Mouse (Mus musculus): ENCODE data around the gene Usp39. TPM values are rescaled to one million over a fixed set of nuclear protein-coding genes. Genes with fewer than 3 reads are reported as not detected.

Usp39 gene
- polyA plus RNA-seq, 2 experiments = 39.1 to 52.2 TPM

- Histone ChIP-seq H3K9me3 (ENCODE audit: control insufficient read depth, low read length) (no peaks in the 10 kb centered on the region), H3K27me3 (ENCODE audit: control insufficient read depth, insufficient read depth, low read length) (no peaks in the 10 kb centered on the region), H3K9ac (ENCODE audit: low read depth, low read length, severe bottlenecking) (no peak overlapping the region), H3K4me3 (replicated peaks; ENCODE audit: low read length) (no peak overlapping the region), H3K27ac (replicated peaks; ENCODE audit: low read depth, low read length) (no peak overlapping the region), H3K36me3 (ENCODE audit: control insufficient read depth, insufficient read depth, low read length) (no peaks in the 10 kb centered on the region), H3K4me2 (replicated peaks; ENCODE audit: low read depth, low read length, severe bottlenecking) (no peak overlapping the region), H3K4me1 (ENCODE audit: control insufficient read depth, insufficient read depth, low read length) (no peaks in the 10 kb centered on the region)
- DNase-seq (ENCODE audit: low spot score) = no peak
- no peak for TF ChIP-seq POLR2A (IDR thresholded peaks at IDR 0.05; ENCODE audit: borderline replicate concordance, extremely low read depth, insufficient read depth, insufficient read length)
- ATAC-seq (ENCODE audit: low FRiP score, low read depth) = no peak; the same call in 1 of the 2 replicates
- WGBS = 45% methylated on average over 5 of the region's 5 CpGs
Measured at GRCm38 (mm10) chr6:72371147-72371546, 26.2 kb upstream of the Usp39 start.

GRCm38 (mm10) chr6:72370091-72370490, 25.1 kb upstream of the Usp39 start:
- Histone ChIP-seq H3K27me3 (ENCODE audit: control insufficient read depth, insufficient read depth, low read length) (no peaks in the 10 kb centered on the region), H3K4me3 (replicated peaks; ENCODE audit: low read length) (no peak overlapping the region), H3K4me2 (replicated peaks; ENCODE audit: low read depth, low read length, severe bottlenecking) (no peak overlapping the region), H3K27ac (replicated peaks; ENCODE audit: low read depth, low read length) (no peak overlapping the region), H3K9me3 (ENCODE audit: control insufficient read depth, low read length) (no peaks in the 10 kb centered on the region), H3K4me1 (ENCODE audit: control insufficient read depth, insufficient read depth, low read length) (no peaks in the 10 kb centered on the region), H3K9ac (ENCODE audit: low read depth, low read length, severe bottlenecking) (no peak overlapping the region), H3K36me3 (ENCODE audit: control insufficient read depth, insufficient read depth, low read length) (no peaks in the 10 kb centered on the region)
- no peak for TF ChIP-seq POLR2A (IDR thresholded peaks at IDR 0.05; ENCODE audit: borderline replicate concordance, extremely low read depth, insufficient read depth, insufficient read length)
- DNase-seq (ENCODE audit: low spot score) (no peak), ATAC-seq (ENCODE audit: low FRiP score, low read depth) (no peak)
- 87% methylated on average over 12 of the region's 12 CpGs for WGBS

GRCm38 (mm10) chr6:72369557-72369956, 24.6 kb upstream of the Usp39 start:
- DNase-seq (ENCODE audit: low spot score) (no peak), ATAC-seq (ENCODE audit: low FRiP score, low read depth) (no peak)
- TF ChIP-seq POLR2A (IDR thresholded peaks at IDR 0.05; ENCODE audit: borderline replicate concordance, extremely low read depth, insufficient read depth, insufficient read length) = no peak
- Histone ChIP-seq H3K9ac (ENCODE audit: low read depth, low read length, severe bottlenecking) (no peak overlapping the region), H3K9me3 (ENCODE audit: control insufficient read depth, low read length) (no peaks in the 10 kb centered on the region), H3K4me3 (replicated peaks; ENCODE audit: low read length) (no peak overlapping the region), H3K27ac (replicated peaks; ENCODE audit: low read depth, low read length) (no peak overlapping the region), H3K4me2 (replicated peaks; ENCODE audit: low read depth, low read length, severe bottlenecking) (no peak overlapping the region), H3K27me3 (ENCODE audit: control insufficient read depth, insufficient read depth, low read length) (no peaks in the 10 kb centered on the region), H3K4me1 (ENCODE audit: control insufficient read depth, insufficient read depth, low read length) (no peaks in the 10 kb centered on the region), H3K36me3 (ENCODE audit: control insufficient read depth, insufficient read depth, low read length) (no peaks in the 10 kb centered on the region)
- 71% methylated on average over 4 of the region's 4 CpGs for WGBS

- Histone ChIP-seq H3K9ac (ENCODE audit: low read depth, low read length, severe bottlenecking) (no peak overlapping the region), H3K27me3 (ENCODE audit: control insufficient read depth, insufficient read depth, low read length) (no peaks in the 10 kb centered on the region), H3K27ac (replicated peaks; ENCODE audit: low read depth, low read length) (no peak overlapping the region), H3K4me2 (replicated peaks; ENCODE audit: low read depth, low read length, severe bottlenecking) (no peak overlapping the region), H3K36me3 (ENCODE audit: control insufficient read depth, insufficient read depth, low read length) (no peaks in the 10 kb centered on the region), H3K4me1 (ENCODE audit: control insufficient read depth, insufficient read depth, low read length) (no peaks in the 10 kb centered on the region), H3K9me3 (ENCODE audit: control insufficient read depth, low read length) (no peaks in the 10 kb centered on the region), H3K4me3 (replicated peaks; ENCODE audit: low read length) (no peak overlapping the region)
- ATAC-seq (ENCODE audit: low FRiP score, low read depth) (no peak), DNase-seq (ENCODE audit: low spot score) (no peak)
- no peak for TF ChIP-seq POLR2A (IDR thresholded peaks at IDR 0.05; ENCODE audit: borderline replicate concordance, extremely low read depth, insufficient read depth, insufficient read length)
- WGBS = 80% methylated on average over 4 of the region's 4 CpGs
Measured at GRCm38 (mm10) chr6:72367460-72367974, 22.5 kb upstream of the Usp39 start.

- Histone ChIP-seq H3K4me2 (replicated peaks; ENCODE audit: low read depth, low read length, severe bottlenecking) (no peak within 1 kb of the TSS), H3K27me3 (ENCODE audit: control insufficient read depth, insufficient read depth, low read length) (no peaks in the 10 kb centered on the region), H3K27ac (replicated peaks; ENCODE audit: low read depth, low read length) (no peak within 1 kb of the TSS), H3K4me3 (replicated peaks; ENCODE audit: low read length) (no peak within 1 kb of the TSS), H3K4me1 (ENCODE audit: control insufficient read depth, insufficient read depth, low read length) (no peaks in the 10 kb centered on the region), H3K9me3 (ENCODE audit: control insufficient read depth, low read length) (no peaks in the 10 kb centered on the region), H3K9ac (ENCODE audit: low read depth, low read length, severe bottlenecking) (no peak within 1 kb of the TSS), H3K36me3 (ENCODE audit: control insufficient read depth, insufficient read depth, low read length) (no peaks in the 10 kb centered on the region)
- DNase-seq (ENCODE audit: low spot score) = no peak
- no peak for TF ChIP-seq POLR2A (IDR thresholded peaks at IDR 0.05; ENCODE audit: borderline replicate concordance, extremely low read depth, insufficient read depth, insufficient read length)
- WGBS = 73% methylated on average over 4 of the region's 4 CpGs
- no peak for ATAC-seq (ENCODE audit: low FRiP score, low read depth)
Measured at GRCm38 (mm10) chr6:72366844-72367443, 22.0 kb upstream of the Usp39 start, which contains the start of gene Rnf181. TSS of gene Rnf181 (minus strand) at chr6:72366956.
